Mouse (Mus musculus) liver, embryonic 11.5 days (tissue): ENCODE results near the gene Itgae. TPM values are rescaled to one million over a fixed set of nuclear protein-coding genes. Genes with fewer than 3 reads are reported as not detected.

ENCODE experiments used
- ATAC-seq: fragments of 200-750 bp; cut with Nextera tagmentation; replicated peaks from 2 replicates; pipeline ENCODE4 v1.8.0; 2017; ENCODE audit warnings: moderate number of reproducible peaks, mild to moderate bottlenecking, moderate TSS enrichment, moderate library complexity; ENCODE audit not compliant: low FRiP score
- DNase-seq: peaks from one replicate; pipeline ENCODE4 v3.0.0-alpha.2; 2017; ENCODE audit warnings: low spot score
- H3K27ac ChIP-seq: fragments of 300-500 bp; sonication (generic); 2 replicates; pipeline ENCODE4 v1.5.1; 2014; ENCODE audit warnings: mild to moderate bottlenecking, low read depth, low read length, control low read depth
- H3K27me3 ChIP-seq: fragments of 300-500 bp; sonication (generic); replicated peaks from 2 replicates; pipeline ENCODE4 v1.6.1; 2014; ENCODE audit warnings: low read length, mixed read lengths; ENCODE audit not compliant: control insufficient read depth, insufficient read depth
- H3K36me3 ChIP-seq: fragments of 300-500 bp; sonication (generic); 2 replicates; pipeline ENCODE4 v1.6.1; 2014; ENCODE audit warnings: mild to moderate bottlenecking, low read length, moderate library complexity, mixed read lengths; ENCODE audit not compliant: control insufficient read depth, insufficient read depth
- H3K4me1 ChIP-seq: fragments of 300-500 bp; sonication (generic); replicated peaks from 2 replicates; pipeline ENCODE4 v1.6.1; 2014; ENCODE audit warnings: low read length, mixed read lengths; ENCODE audit not compliant: control insufficient read depth, insufficient read depth
- H3K4me2 ChIP-seq: fragments of 300-500 bp; sonication (generic); 2 replicates; pipeline ENCODE4 v1.6.1; 2014; ENCODE audit warnings: mild to moderate bottlenecking, control low read depth, moderate library complexity
- H3K4me3 ChIP-seq: fragments of 300-500 bp; sonication (generic); 2 replicates; pipeline ENCODE4 v1.5.1; 2014; ENCODE audit warnings: low read depth, low read length, control low read depth
- H3K9ac ChIP-seq: fragments of 300-500 bp; sonication (generic); 2 replicates; pipeline ENCODE4 v1.6.1; 2014; ENCODE audit warnings: low read depth, low read length, control low read depth
- H3K9me3 ChIP-seq: fragments of 300-500 bp; sonication (generic); 2 replicates; pipeline ENCODE4 v1.6.1; 2016; ENCODE audit warnings: low read length, inconsistent platforms, mixed read lengths; ENCODE audit not compliant: control insufficient read depth
- WGBS: fragments of 180-500 bp; shearing (Covaris S2); extraction: QIAGEN DNeasy Blood & Tissue Kit; methylation state at CpG from one replicate; pipeline ENCODE4 v1.1.7; 2014; 5-methylcytosine and 5-hydroxymethylcytosine counted together
- polyA plus RNA-seq: library from polyadenylated mRNA; unstranded; fragments of >200 nt; fragmentation: Nextera tagmentation; extraction: Ambion mirVana; gene quantifications from 2 replicates; pipeline ENCODE4 v1.2.1, GENCODE M21; 2014

The Itgae gene
- polyA plus RNA-seq, 1 experiment from 2014 or later: 0.60 TPM

DNA sequence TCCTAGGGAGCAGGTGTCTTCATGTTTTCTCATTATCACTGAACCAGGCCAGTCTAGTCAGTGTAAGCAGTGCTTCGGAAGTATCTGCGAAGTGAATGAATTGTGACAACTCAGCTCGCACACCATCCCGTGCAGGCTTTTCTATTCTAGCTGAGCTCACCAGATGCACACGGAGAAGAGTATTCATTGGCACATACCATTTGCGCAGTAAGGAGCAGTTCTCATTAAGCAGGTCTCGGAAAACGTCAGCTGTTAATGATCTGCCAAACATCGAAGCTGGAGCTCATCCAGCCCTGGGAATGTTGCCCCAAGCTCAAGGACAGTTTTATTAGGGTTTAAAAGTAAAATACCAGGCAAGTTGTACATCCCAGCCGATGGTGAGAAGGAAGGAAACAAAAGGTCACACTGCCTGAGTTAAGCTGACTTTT, 5.6 kb upstream of the Itgae start:
- Histone ChIP-seq H3K27me3 (no peaks in the 10 kb centered on the region), H3K4me1 (peaks cover 7% of the 10 kb centered on the region), H3K36me3 (0 out of 2 replicates have a peak, but pooled peaks cover 2% of the 10 kb centered on the region), H3K4me3 (no peak overlapping the region), H3K4me2 (no peak overlapping the region), H3K9ac (no peak overlapping the region), H3K27ac (peak overlapping the region; percentile 37; the same call in 1 of the 2 replicates), H3K9me3 (no peaks in the 10 kb centered on the region)
- no peak for ATAC-seq
- 84% methylated on average over 10 of the region's 10 CpGs for WGBS
- DNase-seq: no peak

DNA sequence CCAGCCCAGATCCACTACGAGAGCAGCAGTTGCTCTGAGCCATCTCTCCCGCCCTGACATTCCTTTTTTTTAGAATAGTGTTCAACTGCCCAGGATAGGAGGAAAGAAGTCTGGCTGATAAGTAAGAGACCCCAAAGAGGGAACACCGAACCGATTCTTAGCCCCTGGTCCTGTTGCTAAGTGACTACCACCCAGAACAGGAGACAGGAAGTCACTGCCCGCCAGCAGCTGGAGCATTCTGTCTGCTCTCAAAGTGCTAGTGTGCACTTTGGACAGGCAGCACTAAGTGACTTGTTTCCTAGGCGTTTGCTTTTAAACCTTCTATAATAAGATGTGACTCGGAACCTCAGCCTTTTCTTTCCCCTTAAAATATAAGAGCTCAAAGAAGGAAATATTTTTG, 5.0 kb upstream of the Itgae start:
- Histone ChIP-seq H3K4me2 (no peak overlapping the region), H3K9ac (no peak overlapping the region), H3K4me3 (no peak overlapping the region), H3K4me1 (peaks cover 7% of the 10 kb centered on the region), H3K27ac (no peak overlapping the region), H3K36me3 (0 out of 2 replicates have a peak, but pooled peaks cover 2% of the 10 kb centered on the region), H3K27me3 (no peaks in the 10 kb centered on the region), H3K9me3 (no peaks in the 10 kb centered on the region)
- 60% methylated on average over 7 of the region's 7 CpGs for WGBS
- DNase-seq: no peak
- ATAC-seq: no peak

DNA sequence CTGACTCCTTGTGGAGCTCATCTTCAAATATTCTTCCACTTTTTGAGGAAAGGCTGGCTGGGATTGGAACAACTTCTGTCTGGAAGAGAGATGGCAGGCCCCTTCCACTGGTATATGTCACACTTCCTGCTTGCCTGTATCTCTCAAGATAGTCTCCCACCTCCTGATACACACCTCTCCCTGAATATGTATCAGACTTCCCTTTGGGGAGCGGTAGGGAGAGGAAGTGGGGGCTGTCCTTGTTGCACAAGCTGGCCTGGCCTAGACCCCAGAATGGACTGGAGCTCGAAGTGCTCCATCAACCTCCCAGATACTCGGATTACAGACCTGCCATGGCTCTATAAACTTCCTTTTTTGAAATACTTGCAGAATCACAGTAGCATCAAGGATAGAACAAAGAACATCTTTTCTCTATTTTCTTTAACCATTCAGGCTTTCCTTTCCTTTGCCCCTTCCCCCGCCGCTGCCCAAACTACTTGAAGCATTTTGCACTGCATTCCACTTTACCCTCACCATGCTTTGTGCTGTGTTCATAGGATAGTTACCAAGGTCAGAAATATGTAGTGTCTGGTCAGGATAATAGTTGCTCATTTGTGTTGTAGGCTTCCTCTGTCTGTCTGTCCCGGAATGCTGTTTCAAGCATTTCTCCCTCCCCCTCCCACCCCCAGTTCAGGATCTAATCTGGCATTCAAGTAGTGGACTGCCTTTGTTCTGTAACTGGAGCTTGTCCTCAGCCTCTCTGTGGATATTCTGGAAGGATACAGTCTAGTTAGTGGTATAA, 2.5 kb upstream of the Itgae start:
- 61% methylated on average over 6 of the region's 6 CpGs for WGBS

GRCm38 (mm10) chr11:73090826-73091225, 443 bp downstream of the Itgae start:
- H3K27me3 ChIP-seq: no peaks in the 10 kb centered on the region
- no peak for ATAC-seq
- no peaks in the 10 kb centered on the region for H3K36me3 ChIP-seq
- WGBS: 80% methylated on average over 2 of the region's 2 CpGs
- DNase-seq: no peak
- H3K9ac ChIP-seq: no peak overlapping the region
- H3K9me3 ChIP-seq: no peaks in the 10 kb centered on the region
- no peaks in the 10 kb centered on the region; the same call in 1 of the 2 replicates for H3K4me1 ChIP-seq
- H3K4me3 ChIP-seq: no peak overlapping the region
- H3K4me2 ChIP-seq: no peak overlapping the region
- no peak overlapping the region for H3K27ac ChIP-seq

More for the DNA sequence above, 2.5 kb upstream of the Itgae start:
- Histone ChIP-seq H3K36me3 (no peaks in the 10 kb centered on the region), H3K27me3 (no peaks in the 10 kb centered on the region), H3K4me1 (peaks cover 7% of the 10 kb centered on the region), H3K27ac (no peak overlapping the region), H3K4me3 (no peak overlapping the region), H3K9ac (no peak overlapping the region), H3K4me2 (no peak overlapping the region), H3K9me3 (no peaks in the 10 kb centered on the region)
- DNase-seq (no peak), ATAC-seq (no peak)

GRCm38 (mm10) chr11:73092057-73092456, 1.7 kb downstream of the Itgae start:
- H3K4me2 ChIP-seq: no peak overlapping the region
- H3K27ac ChIP-seq: no peak overlapping the region
- no peaks in the 10 kb centered on the region for H3K36me3 ChIP-seq
- H3K4me3 ChIP-seq: no peak overlapping the region
- no peak overlapping the region for H3K9ac ChIP-seq
- WGBS: 67% methylated on average over 4 of the region's 4 CpGs
- no peaks in the 10 kb centered on the region; the same call in 1 of the 2 replicates for H3K4me1 ChIP-seq
- H3K9me3 ChIP-seq: no peaks in the 10 kb centered on the region
- DNase-seq: no peak
- H3K27me3 ChIP-seq: no peaks in the 10 kb centered on the region
- ATAC-seq: no peak

- no peaks in the 10 kb centered on the region for H3K9me3 ChIP-seq
- ATAC-seq (no peak), DNase-seq (no peak)
- no peak overlapping the region for H3K9ac ChIP-seq
- H3K27ac ChIP-seq: no peak overlapping the region
- H3K4me2 ChIP-seq: no peak overlapping the region
- no peaks in the 10 kb centered on the region; the same call in 1 of the 2 replicates for H3K4me1 ChIP-seq
- no peak overlapping the region for H3K4me3 ChIP-seq
- H3K27me3 ChIP-seq: no peaks in the 10 kb centered on the region
- WGBS: 56% methylated on average over 7 of the region's 7 CpGs
- H3K36me3 ChIP-seq: no peaks in the 10 kb centered on the region
Measured at GRCm38 (mm10) chr11:73092877-73093276, 2.5 kb downstream of the Itgae start.

- no peak overlapping the region for H3K9ac ChIP-seq
- H3K27ac ChIP-seq: no peak overlapping the region
- whole genome bisulfite sequencing: 66% methylated on average over 11 of the region's 11 CpGs
- H3K4me1 ChIP-seq: no peaks in the 10 kb centered on the region; the same call in 1 of the 2 replicates
- ATAC-seq (no peak), DNase-seq (no peak)
- no peaks in the 10 kb centered on the region for H3K36me3 ChIP-seq
- no peaks in the 10 kb centered on the region for H3K9me3 ChIP-seq
- no peaks in the 10 kb centered on the region for H3K27me3 ChIP-seq
- H3K4me2 ChIP-seq: no peak overlapping the region
- H3K4me3 ChIP-seq: no peak overlapping the region
Measured at GRCm38 (mm10) chr11:73094231-73094995, 4.0 kb downstream of the Itgae start.

GRCm38 (mm10) chr11:73098860-73099259, 8.5 kb downstream of the Itgae start:
- Histone ChIP-seq H3K27me3 (no peaks in the 10 kb centered on the region), H3K9me3 (no peaks in the 10 kb centered on the region), H3K9ac (no peak overlapping the region), H3K36me3 (no peaks in the 10 kb centered on the region), H3K4me2 (no peak overlapping the region), H3K4me1 (no peaks in the 10 kb centered on the region), H3K27ac (no peak overlapping the region), H3K4me3 (no peak overlapping the region)
- WGBS: 62% methylated on average over 5 of the region's 5 CpGs
- ATAC-seq: no peak
- no peak for DNase-seq
